Mouse (Mus musculus) liver, adult 2 months (tissue): ENCODE data around the gene Pou2f3. TPM values are rescaled to one million over a fixed set of nuclear protein-coding genes. Genes with fewer than 3 reads are reported as not detected.

Experiments
- DNase-seq: peaks from one replicate; pipeline ENCODE4 v3.0.0-alpha.2; 2011; ENCODE audit warnings: low read depth, low spot score; ENCODE audit errors: extremely low read depth
- H3K27ac ChIP-seq: fragments of 200-500 bp; replicated peaks from 2 replicates; pipeline ENCODE4 v1.5.1; 2012; ENCODE audit warnings: low read depth, mild to moderate bottlenecking, control low read depth, inconsistent platforms, low read length; ENCODE audit not compliant: insufficient read depth
- H3K27me3 ChIP-seq: fragments of 200-500 bp; 2 replicates; pipeline ENCODE4 v1.6.1; 2012; ENCODE audit warnings: mild to moderate bottlenecking, moderate library complexity, low read length, inconsistent platforms; ENCODE audit not compliant: control insufficient read depth, insufficient read depth
- H3K36me3 ChIP-seq: fragments of 200-500 bp; 2 replicates; pipeline ENCODE4 v1.6.1; 2012; ENCODE audit warnings: low read length, inconsistent platforms; ENCODE audit not compliant: control insufficient read depth, insufficient read depth
- H3K4me1 ChIP-seq: fragments of 200-500 bp; 2 replicates; pipeline ENCODE4 v1.6.1; 2011; ENCODE audit warnings: low read length; ENCODE audit not compliant: control insufficient read depth, insufficient read depth
- H3K4me3 ChIP-seq: fragments of 200-500 bp; 2 replicates; pipeline ENCODE4 v1.5.1; 2011; ENCODE audit warnings: low read depth, mild to moderate bottlenecking, control low read depth, low read length, moderate library complexity; ENCODE audit not compliant: insufficient read depth
- H3K79me2 ChIP-seq: fragments of 200-500 bp; 2 replicates; pipeline ENCODE4 v1.6.1; 2012; ENCODE audit warnings: inconsistent platforms, mild to moderate bottlenecking, low read length, moderate library complexity; ENCODE audit not compliant: control insufficient read depth, insufficient read depth
- H3K9ac ChIP-seq: fragments of 200-500 bp; 2 replicates; pipeline ENCODE4 v1.6.1; 2012; ENCODE audit warnings: low read depth, mild to moderate bottlenecking, control low read depth, inconsistent platforms, low read length
- CTCF ChIP-seq: fragments of 200-500 bp; IDR thresholded peaks from 2 replicates; pipeline ENCODE4 v1.5.1; 2011; ENCODE audit warnings: low read depth, low read length, control low read depth
- POLR2A ChIP-seq: fragments of 200-500 bp; IDR thresholded peaks from 2 replicates; pipeline ENCODE4 v1.6.1; 2011; ENCODE audit warnings: low read length, control low read depth; ENCODE audit not compliant: insufficient read depth; ENCODE audit errors: extremely low read depth
- WGBS: fragments of 180-500 bp; shearing (Covaris S2); methylation state at CpG from one replicate; pipeline ENCODE4 v1.1.7; 2018; 5-methylcytosine and 5-hydroxymethylcytosine counted together
- polyA plus RNA-seq: library from polyadenylated mRNA; depleted of rRNA; stranded (reverse); fragments of >200 nt; gene quantifications from 2 replicates; pipeline ENCODE4 v1.2.3, GENCODE M21; 2012
- total RNA-seq: library from RNA; depleted of rRNA; stranded (reverse); fragments of >200 nt; gene quantifications from 2 replicates; pipeline ENCODE4 v1.2.3, GENCODE M21; 2014

Gene Pou2f3
- total and polyA plus RNA-seq, 2 experiments: not detected

DNA sequence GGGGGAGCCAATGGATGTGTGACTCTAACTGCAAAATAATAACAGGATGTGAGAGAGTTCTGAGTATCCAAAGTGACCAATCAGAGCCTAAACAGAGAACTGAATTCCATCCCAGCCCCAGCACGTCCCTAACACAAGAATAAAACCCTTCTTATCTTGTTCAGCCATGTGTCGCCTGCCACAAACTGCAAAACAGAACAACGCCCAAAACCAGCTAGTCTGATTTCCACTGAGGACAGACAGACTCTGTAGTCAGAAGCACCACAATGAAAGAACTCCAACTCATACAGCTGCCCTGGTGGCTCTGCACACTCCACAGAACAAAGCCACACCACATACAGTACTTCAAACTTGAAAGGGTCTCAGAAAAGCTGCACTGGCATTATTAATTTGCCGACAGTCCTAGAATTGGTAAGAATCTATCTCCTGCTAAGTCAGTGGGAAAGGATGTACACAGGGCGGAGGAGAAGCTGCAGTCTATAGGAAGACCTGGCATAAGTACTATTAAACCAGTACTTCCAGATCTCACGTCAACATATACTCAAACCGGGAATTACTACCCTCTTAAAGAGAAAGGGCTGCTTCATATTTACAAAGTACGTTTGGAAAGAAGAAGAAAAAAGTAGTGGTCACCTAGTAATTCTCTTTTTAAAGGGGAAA is 108.1 kb downstream of the Pou2f3 start:
- 56% methylated on average over 8 of the region's 8 CpGs for WGBS
- Histone ChIP-seq H3K36me3 (no peaks in the 10 kb centered on the region), H3K27ac (peak overlapping the region; percentile 42), H3K4me3 (no peak overlapping the region; the same call in 1 of the 2 replicates), H3K9ac (peak overlapping the region; percentile 30; the same call in 1 of the 2 replicates), H3K27me3 (no peaks in the 10 kb centered on the region), H3K4me1 (peaks cover 15% of the 10 kb centered on the region), H3K79me2 (peaks cover 31% of the 10 kb centered on the region)
- no peak for DNase-seq
- TF ChIP-seq CTCF (no peak), POLR2A (no peak)

DNA sequence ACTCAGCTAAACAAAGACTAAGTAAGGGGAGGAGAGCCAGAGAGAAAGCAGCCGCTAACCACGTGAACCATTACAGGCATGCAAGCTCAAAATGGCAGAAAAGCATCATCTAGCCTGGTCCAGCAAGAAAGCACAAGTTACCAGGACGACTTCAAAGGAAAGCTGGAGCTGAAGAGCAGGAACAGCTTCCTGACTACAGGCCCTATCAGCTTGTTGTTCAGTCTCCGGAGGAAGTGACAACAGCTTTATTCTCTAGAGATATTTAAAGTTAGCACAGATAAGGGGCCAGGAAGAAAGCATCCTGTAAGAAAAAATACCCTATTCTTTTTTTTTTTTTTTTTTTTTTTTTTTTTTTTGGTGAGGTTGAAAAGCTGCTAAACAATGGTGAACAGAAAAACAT is 111.2 kb downstream of the Pou2f3 start:
- WGBS: 70% methylated on average over 4 of the region's 4 CpGs
- H3K4me3 ChIP-seq: no peak overlapping the region
- H3K27ac ChIP-seq: no peak overlapping the region
- no peak overlapping the region for H3K9ac ChIP-seq
- H3K79me2 ChIP-seq: peaks cover 50% of the 10 kb centered on the region
- no peaks in the 10 kb centered on the region for H3K36me3 ChIP-seq
- peaks cover 33% of the 10 kb centered on the region for H3K4me1 ChIP-seq
- no peak for DNase-seq
- TF ChIP-seq CTCF (no peak), POLR2A (no peak)
- no peaks in the 10 kb centered on the region for H3K27me3 ChIP-seq

- Histone ChIP-seq H3K36me3 (no peaks in the 10 kb centered on the region), H3K27ac (no peak overlapping the region), H3K4me3 (no peak overlapping the region), H3K9ac (no peak overlapping the region), H3K27me3 (no peaks in the 10 kb centered on the region), H3K79me2 (peaks cover 47% of the 10 kb centered on the region), H3K4me1 (peaks cover 32% of the 10 kb centered on the region)
- TF ChIP-seq CTCF (no peak), POLR2A (no peak)
- no peak for DNase-seq
- WGBS: 83% methylated on average over 3 of the region's 3 CpGs
These were observed 112.2 kb downstream of the Pou2f3 start for GRCm38 (mm10) chr9:43097801-43098557.

DNA sequence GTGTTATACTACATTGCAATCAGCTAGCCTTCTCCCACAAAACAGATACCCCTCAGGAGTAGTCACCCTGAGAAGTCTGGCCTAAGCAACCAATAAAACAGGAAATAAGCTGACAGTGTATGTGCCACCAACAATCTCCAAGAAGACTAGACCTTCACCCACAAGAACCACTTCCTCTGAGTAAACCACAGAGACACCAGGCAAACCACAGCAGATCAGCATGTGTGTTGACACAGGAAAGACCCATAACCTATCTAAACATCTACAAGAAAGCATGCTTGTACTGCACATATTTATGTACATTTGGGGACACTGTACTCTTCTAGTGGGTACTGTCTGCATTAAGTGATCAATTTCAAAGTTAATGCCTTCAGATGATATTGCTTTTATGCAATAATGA is 113.8 kb downstream of the Pou2f3 start:
- DNase-seq: no peak
- Histone ChIP-seq H3K27ac (no peak overlapping the region), H3K36me3 (no peaks in the 10 kb centered on the region), H3K4me3 (no peak overlapping the region), H3K4me1 (peaks cover 39% of the 10 kb centered on the region), H3K79me2 (peaks cover 45% of the 10 kb centered on the region; the same call in 1 of the 2 replicates), H3K27me3 (no peaks in the 10 kb centered on the region), H3K9ac (no peak overlapping the region)
- TF ChIP-seq CTCF: no peak
- no peak for TF ChIP-seq POLR2A

DNA sequence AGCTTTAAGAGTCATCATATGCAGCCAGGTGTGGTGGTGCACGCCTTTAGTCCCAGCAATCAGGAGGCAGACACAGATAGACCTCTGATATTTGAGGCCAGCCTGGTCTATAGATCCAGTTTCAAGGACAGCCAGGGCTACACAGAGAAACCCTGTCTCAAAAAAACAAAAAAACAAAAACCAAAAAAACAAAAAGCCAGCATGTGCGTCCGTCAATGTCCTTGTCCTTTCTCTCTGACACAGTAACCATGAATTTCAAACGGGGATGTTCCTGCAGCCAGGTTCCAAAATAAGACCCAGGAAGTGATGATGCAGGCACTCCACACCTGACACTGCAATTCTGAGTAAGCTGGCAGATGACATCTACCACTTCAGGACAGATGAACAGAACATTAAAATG is 115.3 kb downstream of the Pou2f3 start:
- Histone ChIP-seq H3K36me3 (no peaks in the 10 kb centered on the region; the same call in 1 of the 2 replicates), H3K79me2 (peaks cover 44% of the 10 kb centered on the region; the same call in 1 of the 2 replicates), H3K27ac (no peak overlapping the region), H3K27me3 (no peaks in the 10 kb centered on the region), H3K4me1 (peaks cover 38% of the 10 kb centered on the region), H3K4me3 (no peak overlapping the region), H3K9ac (no peak overlapping the region)
- WGBS: 58% methylated on average over 4 of the region's 4 CpGs
- no peak for TF ChIP-seq POLR2A
- DNase-seq: no peak

- TF ChIP-seq CTCF: no peak
- no peak for TF ChIP-seq POLR2A
- DNase-seq: peak; percentile 83
- H3K36me3 ChIP-seq: no peaks in the 10 kb centered on the region; the same call in 1 of the 2 replicates
- 14% methylated on average over 3 of the region's 3 CpGs for WGBS
- H3K4me1 ChIP-seq: peaks cover 35% of the 10 kb centered on the region
- no peak overlapping the region for H3K4me3 ChIP-seq
- peaks cover 47% of the 10 kb centered on the region; the same call in 1 of the 2 replicates for H3K79me2 ChIP-seq
- H3K9ac ChIP-seq: no peak overlapping the region
- H3K27ac ChIP-seq: no peak overlapping the region
- no peaks in the 10 kb centered on the region for H3K27me3 ChIP-seq
These were observed 116.4 kb downstream of the Pou2f3 start for GRCm38 (mm10) chr9:43093803-43094202.
